Mouse (Mus musculus) kidney, postnatal 0 days (tissue): ENCODE measurements around the gene Cmc2. TPM values are rescaled to one million over a fixed set of nuclear protein-coding genes. Genes with fewer than 3 reads are reported as not detected.

Experiments used
- ATAC-seq: fragments of 200-750 bp; cut with Nextera tagmentation; replicated peaks from 2 replicates; pipeline ENCODE4 v1.8.0; 2017; ENCODE audit warnings: low read depth, moderate number of reproducible peaks, moderate TSS enrichment, moderate library complexity; ENCODE audit not compliant: low FRiP score
- DNase-seq: peaks from one replicate; pipeline ENCODE4 v3.0.0-alpha.2; 2016; ENCODE audit warnings: low spot score
- H3K27ac ChIP-seq: fragments of 300-500 bp; sonication (generic); 2 replicates; pipeline ENCODE4 v1.5.1; 2014; ENCODE audit warnings: mild to moderate bottlenecking
- H3K27me3 ChIP-seq: fragments of 300-500 bp; sonication (generic); 2 replicates; pipeline ENCODE4 v1.6.1; 2014; ENCODE audit warnings: low read length, mixed read lengths; ENCODE audit not compliant: insufficient read depth
- H3K36me3 ChIP-seq: fragments of 300-500 bp; sonication (generic); 2 replicates; pipeline ENCODE4 v1.6.1; 2014; ENCODE audit warnings: low read length, mixed read lengths; ENCODE audit not compliant: insufficient read depth
- H3K4me1 ChIP-seq: fragments of 300-500 bp; sonication (generic); replicated peaks from 2 replicates; pipeline ENCODE4 v1.6.1; 2014; ENCODE audit warnings: antibody characterized with exemption, low read length, mixed read lengths; ENCODE audit not compliant: insufficient read depth
- H3K4me2 ChIP-seq: fragments of 300-500 bp; sonication (generic); 2 replicates; pipeline ENCODE4 v1.6.1; 2014; ENCODE audit warnings: mild to moderate bottlenecking, low read length, moderate library complexity, mixed read lengths
- H3K4me3 ChIP-seq: fragments of 300-500 bp; sonication (generic); replicated peaks from 2 replicates; pipeline ENCODE4 v1.5.1; 2014; ENCODE audit warnings: low read depth, low read length
- H3K9ac ChIP-seq: fragments of 300-500 bp; sonication (generic); 2 replicates; pipeline ENCODE4 v1.6.1; 2014; ENCODE audit warnings: low read depth, low read length
- H3K9me3 ChIP-seq: fragments of 300-500 bp; sonication (generic); replicated peaks from 2 replicates; pipeline ENCODE4 v1.6.1; 2016; ENCODE audit warnings: low read length, inconsistent platforms, mixed read lengths
- CTCF ChIP-seq: IDR thresholded peaks from 2 replicates; pipeline ENCODE4 v1.5.1; 2016; ENCODE audit warnings: antibody characterized with exemption, low read depth, mild to moderate bottlenecking, moderate library complexity
- WGBS: fragments of 180-500 bp; shearing (Covaris S2); extraction: QIAGEN DNeasy Blood & Tissue Kit; methylation state at CpG from one replicate; pipeline ENCODE4 v1.1.7; 2014; 5-methylcytosine and 5-hydroxymethylcytosine counted together
- polyA plus RNA-seq: library from polyadenylated mRNA; unstranded; fragments of >200 nt; fragmentation: Nextera tagmentation; extraction: Ambion mirVana; gene quantifications from 2 replicates; pipeline ENCODE4 v1.2.1, GENCODE M21; 2015

The Cmc2 gene
- polyA plus RNA-seq, 1 experiment from 2014 or later = 100 TPM

- TF ChIP-seq CTCF = peak; percentile 71
- Histone ChIP-seq H3K4me2 (peak within 1 kb of the TSS; percentile 97), H3K27ac (peak within 1 kb of the TSS; percentile 72), H3K36me3 (no peaks in the 10 kb centered on the region), H3K9me3 (no peaks in the 10 kb centered on the region), H3K9ac (peak within 1 kb of the TSS; percentile 91), H3K4me1 (peaks cover 10% of the 10 kb centered on the region; the same call in 1 of the 2 replicates), H3K27me3 (no peaks in the 10 kb centered on the region), H3K4me3 (peak within 1 kb of the TSS; percentile 99)
- under 1% methylated on average over 46 of the region's 46 CpGs for WGBS
- DNase-seq = peak; percentile 92
- ATAC-seq = peak; percentile 88
Measured at GRCm38 (mm10) chr8:116943161-116943554, 21.9 kb upstream of the Cmc2 start, which contains the start of gene Atmin. Gene Atmin (plus strand): TSS chr8:116943393.

- Histone ChIP-seq H3K9ac (no peak overlapping the region), H3K4me2 (peak overlapping the region; percentile 97; the same call in 1 of the 2 replicates), H3K27me3 (no peaks in the 10 kb centered on the region), H3K36me3 (no peaks in the 10 kb centered on the region), H3K27ac (no peak overlapping the region), H3K9me3 (no peaks in the 10 kb centered on the region), H3K4me1 (peaks cover 10% of the 10 kb centered on the region; the same call in 1 of the 2 replicates), H3K4me3 (no peak overlapping the region)
- ATAC-seq (no peak), DNase-seq (no peak)
- TF ChIP-seq CTCF = no peak
- 79% methylated on average over 12 of the region's 12 CpGs for WGBS
Measured at GRCm38 (mm10) chr8:116942284-116943058, 21.2 kb upstream of the Cmc2 start.

- H3K9me3 ChIP-seq = no peaks in the 10 kb centered on the region
- DNase-seq (no peak), ATAC-seq (no peak)
- H3K4me1 ChIP-seq = no peaks in the 10 kb centered on the region
- H3K27me3 ChIP-seq = no peaks in the 10 kb centered on the region
- no peak overlapping the region for H3K4me3 ChIP-seq
- H3K9ac ChIP-seq = no peak overlapping the region
- no peak overlapping the region for H3K27ac ChIP-seq
- peaks cover 21% of the 10 kb centered on the region; the same call in 1 of the 2 replicates for H3K36me3 ChIP-seq
- 91% methylated on average over 6 of the region's 6 CpGs for WGBS
- TF ChIP-seq CTCF = no peak
- no peak overlapping the region for H3K4me2 ChIP-seq
Measured at GRCm38 (mm10) chr8:116935506-116935905, 14.3 kb upstream of the Cmc2 start.

GRCm38 (mm10) chr8:116934976-116935375 is 13.7 kb upstream of the Cmc2 start:
- 95% methylated on average over 4 of the region's 4 CpGs for WGBS
- Histone ChIP-seq H3K27me3 (no peaks in the 10 kb centered on the region), H3K27ac (no peak overlapping the region), H3K9me3 (no peaks in the 10 kb centered on the region), H3K4me1 (no peaks in the 10 kb centered on the region), H3K4me3 (no peak overlapping the region), H3K4me2 (no peak overlapping the region), H3K36me3 (peaks cover 21% of the 10 kb centered on the region; the same call in 1 of the 2 replicates), H3K9ac (no peak overlapping the region)
- ATAC-seq (no peak), DNase-seq (no peak)
- TF ChIP-seq CTCF = no peak

GRCm38 (mm10) chr8:116928588-116928987 is 7.3 kb upstream of the Cmc2 start:
- H3K36me3 ChIP-seq = 0 out of 2 replicates have a peak, but pooled peaks cover 10% of the 10 kb centered on the region
- no peak overlapping the region for H3K9ac ChIP-seq
- no peaks in the 10 kb centered on the region for H3K4me1 ChIP-seq
- 0 out of 2 replicates have a peak, but pooled peaks have one; percentile 13 for TF ChIP-seq CTCF
- DNase-seq (no peak), ATAC-seq (no peak)
- H3K4me2 ChIP-seq = no peak overlapping the region
- no peaks in the 10 kb centered on the region for H3K27me3 ChIP-seq
- no peak overlapping the region for H3K4me3 ChIP-seq
- WGBS = 94% methylated on average over 5 of the region's 5 CpGs
- H3K9me3 ChIP-seq = no peaks in the 10 kb centered on the region
- H3K27ac ChIP-seq = no peak overlapping the region

GRCm38 (mm10) chr8:116927880-116928279 is 6.6 kb upstream of the Cmc2 start:
- H3K36me3 ChIP-seq = 0 out of 2 replicates have a peak, but pooled peaks cover 9% of the 10 kb centered on the region
- no peak overlapping the region for H3K4me2 ChIP-seq
- DNase-seq (peak; percentile 29), ATAC-seq (peak; percentile 68)
- H3K27ac ChIP-seq = no peak overlapping the region
- WGBS = 82% methylated on average over 9 of the region's 9 CpGs
- no peak overlapping the region for H3K4me3 ChIP-seq
- no peaks in the 10 kb centered on the region for H3K27me3 ChIP-seq
- peak; percentile 73 for TF ChIP-seq CTCF
- H3K4me1 ChIP-seq = no peaks in the 10 kb centered on the region
- H3K9me3 ChIP-seq = no peaks in the 10 kb centered on the region
- H3K9ac ChIP-seq = no peak overlapping the region
